Mouse (Mus musculus): ENCODE results near the gene Abcc6. TPM values are rescaled to one million over a fixed set of nuclear protein-coding genes. Genes with fewer than 3 reads are reported as not detected.

The Abcc6 gene
- polyA plus RNA-seq, 1 experiment from 2014 or later, result 0.59 TPM

GRCm38 (mm10) chr7:46045882-46046281 lies 15.8 kb upstream of the Abcc6 start:
- Histone ChIP-seq H3K27me3 (replicated peaks) (no peaks in the 10 kb centered on the region), H3K9me3 (no peaks in the 10 kb centered on the region), H3K9ac (no peak overlapping the region), H3K36me3 (replicated peaks) (peaks cover 54% of the 10 kb centered on the region), H3K4me1 (no peaks in the 10 kb centered on the region), H3K27ac (no peak overlapping the region), H3K4me2 (no peak overlapping the region), H3K4me3 (no peak overlapping the region)
- ATAC-seq (replicated peaks), result no peak
- WGBS, result 95% methylated on average over 11 of the region's 11 CpGs

GRCm38 (mm10) chr7:46044106-46044505 lies 14.0 kb upstream of the Abcc6 start:
- Histone ChIP-seq H3K4me1 (no peaks in the 10 kb centered on the region), H3K9me3 (no peaks in the 10 kb centered on the region), H3K4me2 (no peak overlapping the region), H3K27ac (no peak overlapping the region), H3K4me3 (no peak overlapping the region), H3K36me3 (replicated peaks) (peaks cover 46% of the 10 kb centered on the region), H3K27me3 (replicated peaks) (no peaks in the 10 kb centered on the region), H3K9ac (no peak overlapping the region)
- ATAC-seq (replicated peaks), result no peak
- 89% methylated on average over 10 of the region's 10 CpGs for WGBS

DNA sequence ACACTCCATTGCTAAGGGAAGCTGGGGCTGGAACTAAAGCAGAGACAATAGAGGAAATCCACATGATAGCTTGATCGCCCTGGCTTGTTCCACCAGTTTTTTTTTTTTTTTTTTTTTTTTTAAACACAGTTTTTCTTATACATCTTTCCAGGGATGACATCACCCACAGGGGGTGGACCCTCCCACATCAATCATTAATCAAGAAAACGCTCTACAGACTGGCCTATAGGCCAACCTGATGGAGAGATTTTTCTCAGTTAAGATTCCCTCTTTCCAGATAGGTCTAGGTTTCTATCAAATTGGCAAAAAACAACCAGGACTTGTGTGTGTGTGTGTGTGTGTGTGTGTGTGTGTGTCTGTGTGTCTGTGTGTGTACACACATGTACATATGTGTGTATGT lies 9.8 kb upstream of the Abcc6 start:
- Histone ChIP-seq H3K4me2 (no peak overlapping the region), H3K4me3 (no peak overlapping the region), H3K9ac (no peak overlapping the region), H3K27ac (no peak overlapping the region), H3K9me3 (no peaks in the 10 kb centered on the region), H3K4me1 (peaks cover 3% of the 10 kb centered on the region), H3K27me3 (replicated peaks) (no peaks in the 10 kb centered on the region), H3K36me3 (replicated peaks) (peaks cover 20% of the 10 kb centered on the region)
- WGBS, result 63% methylated on average over 2 of the region's 2 CpGs
- no peak for ATAC-seq (replicated peaks)

- H3K27ac ChIP-seq, result no peak overlapping the region
- peaks cover 6% of the 10 kb centered on the region for H3K36me3 ChIP-seq (replicated peaks)
- no peak for ATAC-seq (replicated peaks)
- H3K4me3 ChIP-seq, result no peak overlapping the region
- H3K9ac ChIP-seq, result no peak overlapping the region
- peaks cover 16% of the 10 kb centered on the region for H3K4me1 ChIP-seq
- 91% methylated on average over 6 of the region's 6 CpGs for WGBS
- H3K9me3 ChIP-seq, result no peaks in the 10 kb centered on the region
- H3K27me3 ChIP-seq (replicated peaks), result no peaks in the 10 kb centered on the region
- no peak overlapping the region for H3K4me2 ChIP-seq
Measured at GRCm38 (mm10) chr7:46037433-46037832, 7.3 kb upstream of the Abcc6 start.

DNA sequence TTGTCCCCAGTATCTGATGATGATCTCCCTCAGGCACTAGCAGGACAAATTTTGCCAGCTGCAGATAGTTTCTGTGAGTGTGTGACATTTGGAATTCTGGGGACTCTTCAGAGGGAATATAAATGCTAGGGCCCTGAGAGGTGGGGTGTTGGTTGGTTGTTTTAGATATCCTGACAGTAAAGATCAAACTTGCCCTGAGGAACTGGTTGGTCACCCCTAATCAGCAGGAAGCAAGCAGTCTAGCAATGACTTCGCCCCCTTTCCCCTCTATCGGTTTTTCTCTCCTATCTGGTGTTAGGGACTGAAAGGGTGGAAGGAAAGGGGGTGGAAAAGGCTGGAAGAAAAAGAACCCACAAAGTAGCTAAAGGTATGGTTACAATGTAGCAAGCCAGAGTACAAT lies 5.4 kb upstream of the Abcc6 start:
- no peak overlapping the region for H3K4me2 ChIP-seq
- peaks cover 16% of the 10 kb centered on the region for H3K4me1 ChIP-seq
- WGBS, result 80% methylated on average over 2 of the region's 2 CpGs
- H3K36me3 ChIP-seq (replicated peaks), result 0 out of 2 replicates have a peak, but pooled peaks cover 3% of the 10 kb centered on the region
- ATAC-seq (replicated peaks), result no peak
- H3K4me3 ChIP-seq, result no peak overlapping the region
- no peak overlapping the region for H3K27ac ChIP-seq
- no peak overlapping the region for H3K9ac ChIP-seq
- no peaks in the 10 kb centered on the region for H3K27me3 ChIP-seq (replicated peaks)
- no peaks in the 10 kb centered on the region for H3K9me3 ChIP-seq

- Histone ChIP-seq H3K36me3 (replicated peaks) (0 out of 2 replicates have a peak, but pooled peaks cover 3% of the 10 kb centered on the region), H3K27me3 (replicated peaks) (no peaks in the 10 kb centered on the region), H3K4me3 (peak overlapping the region; percentile 93), H3K27ac (no peak overlapping the region), H3K4me2 (peak overlapping the region; percentile 75), H3K9ac (no peak overlapping the region), H3K9me3 (no peaks in the 10 kb centered on the region), H3K4me1 (peaks cover 16% of the 10 kb centered on the region)
- ATAC-seq (replicated peaks), result no peak
- WGBS, result 76% methylated on average over 2 of the region's 2 CpGs
Measured at GRCm38 (mm10) chr7:46034991-46035390, 4.9 kb upstream of the Abcc6 start.

- WGBS, result under 1% methylated on average over 33 of the region's 35 CpGs
- Histone ChIP-seq H3K9ac (peak overlapping the region; percentile 85), H3K4me1 (peaks cover 16% of the 10 kb centered on the region), H3K27me3 (replicated peaks) (no peaks in the 10 kb centered on the region), H3K9me3 (no peaks in the 10 kb centered on the region), H3K27ac (peak overlapping the region; percentile 67), H3K4me3 (peak overlapping the region; percentile 93), H3K36me3 (replicated peaks) (0 out of 2 replicates have a peak, but pooled peaks cover 3% of the 10 kb centered on the region), H3K4me2 (peak overlapping the region; percentile 75)
- ATAC-seq (replicated peaks), result peak; percentile 68
Measured at GRCm38 (mm10) chr7:46033870-46034337, 3.8 kb upstream of the Abcc6 start.

- H3K27me3 ChIP-seq (replicated peaks), result no peaks in the 10 kb centered on the region
- H3K36me3 ChIP-seq (replicated peaks), result 0 out of 2 replicates have a peak, but pooled peaks cover under 1% of the 10 kb centered on the region
- peak within 1 kb of the TSS; percentile 67 for H3K27ac ChIP-seq
- WGBS, result 5% methylated on average over 44 of the region's 44 CpGs
- H3K4me3 ChIP-seq, result peak within 1 kb of the TSS; percentile 93
- H3K4me1 ChIP-seq, result peaks cover 16% of the 10 kb centered on the region
- H3K9me3 ChIP-seq, result no peaks in the 10 kb centered on the region
- peak within 1 kb of the TSS; percentile 75 for H3K4me2 ChIP-seq
- peak; percentile 96 for ATAC-seq (replicated peaks)
- peak within 1 kb of the TSS; percentile 85 for H3K9ac ChIP-seq
Measured at GRCm38 (mm10) chr7:46033109-46033869, 3.2 kb upstream of the Abcc6 start, which contains the start of gene Nomo1. Nomo1 (plus strand) TSS chr7:46033698.

DNA sequence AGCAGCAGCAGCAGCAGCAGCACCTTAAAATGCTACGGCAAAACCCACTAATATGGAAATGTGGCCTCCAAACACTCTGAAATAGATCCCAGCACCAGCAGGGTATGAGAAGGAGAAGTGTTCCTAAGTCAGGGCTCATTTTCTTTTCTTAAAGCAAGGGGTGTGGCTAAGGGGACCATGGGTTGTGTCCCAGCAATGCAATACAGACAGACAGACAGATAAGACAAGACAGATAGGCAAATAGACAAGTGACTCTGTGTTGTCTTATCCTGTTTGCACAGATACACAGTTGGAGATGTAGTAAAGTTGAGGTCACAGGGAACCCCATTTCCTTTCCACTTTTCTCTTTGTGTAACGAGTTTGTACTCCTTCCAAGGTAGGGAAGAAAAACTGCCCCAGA lies 973 bp upstream of the Abcc6 start:
- no peak overlapping the region for H3K9ac ChIP-seq
- no peaks in the 10 kb centered on the region for H3K36me3 ChIP-seq (replicated peaks)
- no peak for ATAC-seq (replicated peaks)
- peaks cover 16% of the 10 kb centered on the region for H3K4me1 ChIP-seq
- no peak overlapping the region for H3K4me3 ChIP-seq
- no peak overlapping the region for H3K4me2 ChIP-seq
- H3K27ac ChIP-seq, result no peak overlapping the region
- H3K9me3 ChIP-seq, result no peaks in the 10 kb centered on the region
- WGBS, result 74% methylated on average over 2 of the region's 2 CpGs
- no peaks in the 10 kb centered on the region for H3K27me3 ChIP-seq (replicated peaks)

GRCm38 (mm10) chr7:46029299-46030144 lies 580 bp downstream of the Abcc6 start:
- no peak for ATAC-seq (replicated peaks)
- 70% methylated on average over 9 of the region's 9 CpGs for WGBS

DNA sequence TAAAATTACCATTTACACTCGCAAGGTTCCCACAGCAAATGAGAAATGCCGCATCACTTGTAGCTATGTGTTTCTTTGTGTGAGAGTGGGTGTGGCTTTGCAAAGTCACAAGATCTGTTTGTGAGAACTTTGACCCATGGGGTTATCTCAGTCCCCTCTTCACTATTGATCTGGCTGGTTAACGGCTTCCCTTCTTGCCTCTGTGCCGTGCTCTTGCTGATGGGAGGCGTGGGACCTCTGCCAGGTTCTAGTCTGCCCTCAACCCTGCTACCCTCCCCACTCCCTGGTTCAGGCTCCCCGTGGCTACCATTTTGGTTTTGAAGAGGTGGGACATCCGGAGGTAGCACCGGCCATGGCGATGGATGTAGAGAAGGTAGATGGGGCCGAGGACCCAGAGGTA lies 1.4 kb downstream of the Abcc6 start:
- Histone ChIP-seq H3K4me1 (peaks cover 4% of the 10 kb centered on the region; the same call in 1 of the 2 replicates), H3K4me3 (no peak overlapping the region), H3K36me3 (replicated peaks) (no peaks in the 10 kb centered on the region), H3K9ac (no peak overlapping the region), H3K27me3 (replicated peaks) (no peaks in the 10 kb centered on the region), H3K4me2 (no peak overlapping the region), H3K27ac (no peak overlapping the region), H3K9me3 (no peaks in the 10 kb centered on the region)
- ATAC-seq (replicated peaks), result no peak
- WGBS, result 91% methylated on average over 10 of the region's 10 CpGs

More at GRCm38 (mm10) chr7:46029299-46030144, 580 bp downstream of the Abcc6 start:
- Histone ChIP-seq H3K4me3 (no peak overlapping the region), H3K4me1 (peaks cover 9% of the 10 kb centered on the region), H3K36me3 (replicated peaks) (no peaks in the 10 kb centered on the region), H3K4me2 (no peak overlapping the region), H3K27me3 (replicated peaks) (no peaks in the 10 kb centered on the region), H3K9ac (no peak overlapping the region; the same call in 1 of the 2 replicates), H3K9me3 (no peaks in the 10 kb centered on the region), H3K27ac (no peak overlapping the region)

GRCm38 (mm10) chr7:46025436-46025835 lies 4.7 kb downstream of the Abcc6 start:
- no peak for ATAC-seq (replicated peaks)
- no peak overlapping the region for H3K9ac ChIP-seq
- H3K36me3 ChIP-seq (replicated peaks), result no peaks in the 10 kb centered on the region
- WGBS, result 73% methylated on average over 9 of the region's 9 CpGs
- H3K4me3 ChIP-seq, result no peak overlapping the region
- H3K27me3 ChIP-seq (replicated peaks), result no peaks in the 10 kb centered on the region
- H3K27ac ChIP-seq, result no peak overlapping the region
- no peaks in the 10 kb centered on the region for H3K9me3 ChIP-seq
- H3K4me1 ChIP-seq, result no peaks in the 10 kb centered on the region
- H3K4me2 ChIP-seq, result no peak overlapping the region

All from midbrain, embryonic 15.5 days (tissue).